Mouse (Mus musculus) kidney, postnatal 25 days (tissue): Measurements from ENCODE around the gene Map3k5.
A peak's percentile ranks its signal among the peaks of the same experiment; 100 is the strongest.

Experiments used
- DNase-seq, 2 experiments: peaks; one replicate each; pipeline ENCODE4 v3.0.0; 2021; ENCODE audit warnings: mixed read lengths in 2 of 2

Map3k5 gene

GRCm38 (mm10) chr10:20112026-20112973 lies 178.0 kb downstream of the Map3k5 start:
- DNase-seq, result no peak

- peak in 1 of 2 experiments; percentile 28 for DNase-seq
Measured at GRCm38 (mm10) chr10:20119504-20120425, 185.5 kb downstream of the Map3k5 start.

GRCm38 (mm10) chr10:20121981-20122380 lies 187.7 kb downstream of the Map3k5 start:
- DNase-seq, result no peak

GRCm38 (mm10) chr10:20123401-20123800 lies 189.1 kb downstream of the Map3k5 start:
- DNase-seq, result peak; percentile 28 to 59

- DNase-seq, result no peak
Measured at GRCm38 (mm10) chr10:20124576-20124975, 190.3 kb downstream of the Map3k5 start.

GRCm38 (mm10) chr10:20125226-20125625 lies 191.0 kb downstream of the Map3k5 start:
- peak; percentile 30 to 76 for DNase-seq

GRCm38 (mm10) chr10:20132933-20133652 lies 198.8 kb downstream of the Map3k5 start:
- DNase-seq, result no peak

GRCm38 (mm10) chr10:20135350-20136058 lies 201.2 kb downstream of the Map3k5 start:
- DNase-seq, result peak; percentile 46 to 57

- no peak for DNase-seq
Measured at GRCm38 (mm10) chr10:20136505-20136904, 202.2 kb downstream of the Map3k5 start.

GRCm38 (mm10) chr10:20141376-20141775 lies 207.1 kb downstream of the Map3k5 start:
- DNase-seq, result peak in 1 of 2 experiments; percentile 38

GRCm38 (mm10) chr10:20148130-20148772 lies 214.0 kb downstream of the Map3k5 start, which contains the start of gene Map7:
Gene Map7 (plus strand): TSS chr10:20148471.
- DNase-seq, result peak in 1 of 2 experiments; percentile 27

- peak; percentile 75 to 92 for DNase-seq
Measured at GRCm38 (mm10) chr10:20148773-20149120, 214.5 kb downstream of the Map3k5 start.

GRCm38 (mm10) chr10:20149121-20149834 lies 215.0 kb downstream of the Map3k5 start:
- peak; percentile 48 to 71 for DNase-seq

- DNase-seq, result no peak
Measured at GRCm38 (mm10) chr10:20149835-20150355, 215.6 kb downstream of the Map3k5 start.

GRCm38 (mm10) chr10:20152131-20152530 lies 217.9 kb downstream of the Map3k5 start:
- no peak for DNase-seq

- DNase-seq, result no peak
Measured at GRCm38 (mm10) chr10:20153507-20153906, 219.2 kb downstream of the Map3k5 start.

- no peak for DNase-seq
Measured at GRCm38 (mm10) chr10:20155401-20155800, 221.1 kb downstream of the Map3k5 start.

GRCm38 (mm10) chr10:20157021-20157726 lies 222.9 kb downstream of the Map3k5 start:
- DNase-seq, result no peak

- DNase-seq, result no peak
Measured at GRCm38 (mm10) chr10:20158756-20159155, 224.5 kb downstream of the Map3k5 start.

GRCm38 (mm10) chr10:20159308-20159707 lies 225.0 kb downstream of the Map3k5 start:
- DNase-seq, result no peak
